Mouse (Mus musculus): Measurements from ENCODE around the gene Plekha6. TPM values are rescaled to one million over a fixed set of nuclear protein-coding genes. Genes with fewer than 3 reads are reported as not detected.

The Plekha6 gene
- total and polyA plus RNA-seq, 3 experiments = 11.8 to 28.5 TPM; not detected in 1

DNA sequence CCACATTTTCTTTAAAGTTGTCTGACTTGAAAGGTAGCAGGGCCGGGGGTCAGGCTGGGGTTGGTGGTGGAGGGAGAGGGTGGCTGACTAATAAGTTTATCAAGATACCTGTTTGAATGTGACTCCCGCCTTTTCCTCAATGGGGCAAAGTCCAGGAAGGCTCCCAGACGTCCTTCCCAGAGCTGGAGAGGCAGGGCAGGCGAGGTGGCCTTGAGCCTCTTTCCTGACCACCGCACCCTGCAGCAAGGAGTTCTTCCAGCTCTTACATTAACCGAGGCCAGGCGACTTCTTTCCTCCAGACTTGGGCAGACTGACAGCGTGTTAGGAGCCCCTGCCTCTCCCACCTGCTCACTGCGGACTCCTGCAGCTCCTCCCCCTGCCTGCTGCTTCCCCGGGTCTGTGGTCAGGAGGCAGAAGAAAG lies 591 bp downstream of the Plekha6 start:
- Histone ChIP-seq H3K27ac (ENCODE audit: control insufficient read depth, low read depth, low read length) (peak overlapping the region; percentile 18; the same call in 1 of the 2 replicates), H3K4me3 (ENCODE audit: control insufficient read depth in 1 of 2, insufficient read depth in 1 of 2, low read depth in 2 of 2, low read length in 2 of 2) (peak overlapping the region; percentile 68 to 81), H3K9me3 (replicated peaks; ENCODE audit: insufficient read depth, low read length) (no peaks in the 10 kb centered on the region), H3K9ac (ENCODE audit: control insufficient read depth, low read depth, low read length, poor library complexity, severe bottlenecking) (peak overlapping the region; percentile 78), H3K4me1 (ENCODE audit: control insufficient read depth in 1 of 2, insufficient read depth in 2 of 2, low read length in 2 of 2) (peaks cover 14 to 27% of the 10 kb centered on the region in 2 experiments), H3K79me2 (ENCODE audit: control insufficient read depth, insufficient read depth, low read length, poor library complexity) (peaks cover 3% of the 10 kb centered on the region; the same call in 1 of the 2 replicates), H3K27me3 (ENCODE audit: control insufficient read depth in 1 of 2, insufficient read depth in 2 of 2, low read length in 2 of 2) (no peaks in the 10 kb centered on the region), H3K36me3 (ENCODE audit: control insufficient read depth in 1 of 2, insufficient read depth in 2 of 2, low read length in 2 of 2) (peaks cover 0 to 17% of the 10 kb centered on the region in 2 experiments; a peak in 2 of 4 replicates)
- TF ChIP-seq MAX (IDR thresholded peaks at IDR 0.05; ENCODE audit: low read length) = 0 out of 2 replicates have a peak, but pooled peaks have one; percentile 10
- TF ChIP-seq TBP (IDR thresholded peaks at IDR 0.05; ENCODE audit: low read depth, low read length) = 0 out of 2 replicates have a peak, but pooled peaks have one; percentile 7
- TF ChIP-seq SMC3 (IDR thresholded peaks at IDR 0.05; ENCODE audit: low read depth, low read length) = no peak
- peak; percentile 25; the same call in 1 of the 2 replicates for TF ChIP-seq MYB (IDR thresholded peaks at IDR 0.05; ENCODE audit: low read depth, low read length)
- DNase-seq (ENCODE audit: low read depth, low spot score) = peak; percentile 64

- Histone ChIP-seq H3K27ac (ENCODE audit: control insufficient read depth, low read depth, low read length) (0 out of 2 replicates have a peak overlapping the region, but pooled peaks have one; percentile 7), H3K4me1 (ENCODE audit: control insufficient read depth in 1 of 2, insufficient read depth in 2 of 2, low read length in 2 of 2) (peaks cover 14 to 27% of the 10 kb centered on the region in 2 experiments), H3K27me3 (ENCODE audit: control insufficient read depth in 1 of 2, insufficient read depth in 2 of 2, low read length in 2 of 2) (no peaks in the 10 kb centered on the region), H3K36me3 (ENCODE audit: control insufficient read depth in 1 of 2, insufficient read depth in 2 of 2, low read length in 2 of 2) (peaks cover 0 to 17% of the 10 kb centered on the region in 2 experiments; a peak in 2 of 4 replicates), H3K9ac (ENCODE audit: control insufficient read depth, low read depth, low read length, poor library complexity, severe bottlenecking) (peak overlapping the region; percentile 78), H3K9me3 (replicated peaks; ENCODE audit: insufficient read depth, low read length) (no peaks in the 10 kb centered on the region), H3K4me3 (ENCODE audit: control insufficient read depth in 1 of 2, insufficient read depth in 1 of 2, low read depth in 2 of 2, low read length in 2 of 2) (peak overlapping the region; percentile 68 to 81), H3K79me2 (ENCODE audit: control insufficient read depth, insufficient read depth, low read length, poor library complexity) (peaks cover 3% of the 10 kb centered on the region; the same call in 1 of the 2 replicates)
- peak; percentile 65 for DNase-seq (ENCODE audit: low read depth, low spot score)
- TF ChIP-seq USF2 (IDR thresholded peaks at IDR 0.05; ENCODE audit: borderline replicate concordance in 1 of 2, insufficient read depth in 1 of 2, low read depth in 1 of 2, low read length in 2 of 2) (no peak), E2F4 (IDR thresholded peaks at IDR 0.05; ENCODE audit: borderline replicate concordance, low read depth, low read length) (no peak), MXI1 (IDR thresholded peaks at IDR 0.05; ENCODE audit: low read depth, low read length) (0 out of 2 replicates have a peak, but pooled peaks have one; percentile 40), HCFC1 (IDR thresholded peaks at IDR 0.05; ENCODE audit: low read depth, low read length) (no peak), CHD2 (IDR thresholded peaks at IDR 0.05; ENCODE audit: low read length) (no peak), JUND (IDR thresholded peaks at IDR 0.05; ENCODE audit: low read depth, low read length) (no peak), BHLHE40 (IDR thresholded peaks at IDR 0.05; ENCODE audit: borderline replicate concordance, low read depth, low read length) (peak; percentile 75; the same call in 1 of the 2 replicates)
Observed at GRCm38 (mm10) chr1:133165111-133165510, 1.1 kb downstream of the Plekha6 start.

DNA sequence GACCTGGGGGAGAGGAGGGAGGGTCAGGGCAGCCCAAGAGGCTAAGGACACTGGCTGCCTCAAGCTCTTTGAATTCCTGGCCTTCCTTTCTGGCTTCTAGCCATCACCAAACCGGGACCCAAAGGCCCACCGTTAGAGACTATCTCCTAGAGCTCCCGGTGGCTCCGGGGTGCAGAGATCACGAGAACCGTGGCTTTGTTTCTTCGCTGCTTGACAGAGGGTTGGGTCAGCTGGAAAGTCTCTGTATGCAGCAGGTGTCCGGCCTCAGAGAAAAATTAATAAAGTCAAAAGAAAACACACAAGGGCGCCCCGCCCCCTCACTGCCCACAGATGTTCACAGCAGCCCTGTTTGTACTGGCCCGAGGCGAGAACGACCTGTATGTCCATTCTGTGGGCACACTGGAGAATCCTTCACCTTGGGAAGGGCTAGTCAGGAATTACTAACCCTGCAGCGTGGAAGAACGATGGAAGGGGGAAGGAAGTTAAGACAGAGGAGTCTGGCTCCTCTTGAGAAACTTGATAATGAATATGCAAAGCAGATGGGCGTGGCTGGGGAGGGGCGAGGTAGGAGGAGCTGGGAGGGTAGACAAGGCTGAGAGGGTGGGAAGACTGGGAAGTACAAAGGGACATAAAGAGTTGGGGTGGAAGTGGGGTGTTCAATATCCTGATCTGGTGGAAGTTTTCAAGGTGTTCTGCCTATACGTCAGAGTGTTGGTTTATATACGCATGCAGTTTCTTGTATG lies 4.5 kb downstream of the Plekha6 start:
- H3K4me1 ChIP-seq (ENCODE audit: control insufficient read depth in 1 of 2, insufficient read depth in 2 of 2, low read length in 2 of 2) = peaks cover 0 to under 1% of the 10 kb centered on the region in 2 experiments; a peak in 2 of 4 replicates
- H3K27ac ChIP-seq (ENCODE audit: control insufficient read depth, low read depth, low read length) = no peak overlapping the region
- H3K36me3 ChIP-seq (ENCODE audit: control insufficient read depth in 1 of 2, insufficient read depth in 2 of 2, low read length in 2 of 2) = peaks cover 0 to 3% of the 10 kb centered on the region in 2 experiments; a peak in 1 of 4 replicates
- no peaks in the 10 kb centered on the region for H3K27me3 ChIP-seq (ENCODE audit: control insufficient read depth in 1 of 2, insufficient read depth in 2 of 2, low read length in 2 of 2)
- TF ChIP-seq CHD1 (IDR thresholded peaks at IDR 0.05; ENCODE audit: low read depth, low read length) (no peak), SMC3 (IDR thresholded peaks at IDR 0.05; ENCODE audit: low read depth, low read length) (no peak), KAT2A (conservative IDR thresholded peaks at IDR 0.05; ENCODE audit: low read depth, low read length) (no peak), ZC3H11A (IDR thresholded peaks at IDR 0.05; ENCODE audit: low read depth, low read length) (no peak), MYB (IDR thresholded peaks at IDR 0.05; ENCODE audit: low read depth, low read length) (no peak), USF1 (IDR thresholded peaks at IDR 0.05; ENCODE audit: low read depth, low read length) (no peak), TBP (IDR thresholded peaks at IDR 0.05; ENCODE audit: low read depth, low read length) (no peak), NRF1 (IDR thresholded peaks at IDR 0.05; ENCODE audit: insufficient read depth, low read depth, low read length, poor library complexity, severe bottlenecking) (no peak), CTCF (IDR thresholded peaks at IDR 0.05 in 2 of 3, conservative IDR thresholded peaks at IDR 0.05 in 1 of 3; ENCODE audit: control insufficient read depth in 1 of 3, insufficient read depth in 1 of 3, low read depth in 2 of 3, low read length in 3 of 3, poor library complexity in 1 of 3, severe bottlenecking in 1 of 3) (no peak), RCOR1 (IDR thresholded peaks at IDR 0.05; ENCODE audit: low read depth, low read length) (no peak), HCFC1 (IDR thresholded peaks at IDR 0.05; ENCODE audit: low read depth, low read length) (no peak)
- H3K9me3 ChIP-seq (replicated peaks; ENCODE audit: insufficient read depth, low read length) = no peaks in the 10 kb centered on the region
- DNase-seq (ENCODE audit: low read depth, low spot score) = peak; percentile 66
- H3K79me2 ChIP-seq (ENCODE audit: control insufficient read depth, insufficient read depth, low read length, poor library complexity) = peaks cover 3% of the 10 kb centered on the region; the same call in 1 of the 2 replicates
- H3K4me3 ChIP-seq (ENCODE audit: control insufficient read depth in 1 of 2, insufficient read depth in 1 of 2, low read depth in 2 of 2, low read length in 2 of 2) = no peak overlapping the region
- H3K9ac ChIP-seq (ENCODE audit: control insufficient read depth, low read depth, low read length, poor library complexity, severe bottlenecking) = no peak overlapping the region

Data from MEL (cell line).